Mouse (Mus musculus): Measurements from ENCODE around the gene Edaradd.

DNA sequence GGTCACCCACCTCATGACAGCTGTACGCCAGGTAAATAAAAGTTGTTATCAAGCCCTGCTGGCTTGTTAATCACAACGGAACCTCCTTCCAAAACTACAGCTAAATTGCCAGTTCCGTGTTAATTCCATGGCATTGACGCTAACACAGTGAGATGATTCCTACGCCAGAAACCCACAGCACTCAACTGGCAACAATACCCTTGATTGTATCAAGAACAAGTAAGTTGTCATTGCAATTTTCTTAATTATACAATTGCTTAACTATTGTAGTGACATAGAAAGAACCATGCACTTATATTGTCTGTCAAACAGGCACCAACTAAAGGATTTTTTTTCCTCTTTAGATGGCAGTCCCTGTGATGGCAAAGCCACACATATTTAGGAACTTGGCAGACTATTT, 23.0 kb upstream of the Edaradd start:
- no peak for TF ChIP-seq GATA1 (IDR thresholded peaks at IDR 0.05; ENCODE audit: borderline replicate concordance, low read length)
- TF ChIP-seq FLI1 (IDR thresholded peaks at IDR 0.05; ENCODE audit: low read length): no peak

Data from megakaryocyte, embryonic 14.5 days (primary cell).